Mouse (Mus musculus) kidney, postnatal 0 days (tissue): ENCODE results near the gene 6030445D17Rik. TPM values are rescaled to one million over a fixed set of nuclear protein-coding genes. Genes with fewer than 3 reads are reported as not detected.

Experiments
- ATAC-seq: fragments of 200-750 bp; cut with Nextera tagmentation; replicated peaks from 2 replicates; pipeline ENCODE4 v1.8.0; 2017; ENCODE audit warnings: low read depth, moderate number of reproducible peaks, moderate TSS enrichment, moderate library complexity; ENCODE audit not compliant: low FRiP score
- DNase-seq: peaks from one replicate; pipeline ENCODE4 v3.0.0-alpha.2; 2016; ENCODE audit warnings: low spot score
- H3K27ac ChIP-seq: fragments of 300-500 bp; sonication (generic); 2 replicates; pipeline ENCODE4 v1.5.1; 2014; ENCODE audit warnings: mild to moderate bottlenecking
- H3K27me3 ChIP-seq: fragments of 300-500 bp; sonication (generic); 2 replicates; pipeline ENCODE4 v1.6.1; 2014; ENCODE audit warnings: low read length, mixed read lengths; ENCODE audit not compliant: insufficient read depth
- H3K36me3 ChIP-seq: fragments of 300-500 bp; sonication (generic); 2 replicates; pipeline ENCODE4 v1.6.1; 2014; ENCODE audit warnings: low read length, mixed read lengths; ENCODE audit not compliant: insufficient read depth
- H3K4me1 ChIP-seq: fragments of 300-500 bp; sonication (generic); replicated peaks from 2 replicates; pipeline ENCODE4 v1.6.1; 2014; ENCODE audit warnings: antibody characterized with exemption, low read length, mixed read lengths; ENCODE audit not compliant: insufficient read depth
- H3K4me2 ChIP-seq: fragments of 300-500 bp; sonication (generic); 2 replicates; pipeline ENCODE4 v1.6.1; 2014; ENCODE audit warnings: mild to moderate bottlenecking, low read length, moderate library complexity, mixed read lengths
- H3K4me3 ChIP-seq: fragments of 300-500 bp; sonication (generic); replicated peaks from 2 replicates; pipeline ENCODE4 v1.5.1; 2014; ENCODE audit warnings: low read depth, low read length
- H3K9ac ChIP-seq: fragments of 300-500 bp; sonication (generic); 2 replicates; pipeline ENCODE4 v1.6.1; 2014; ENCODE audit warnings: low read depth, low read length
- H3K9me3 ChIP-seq: fragments of 300-500 bp; sonication (generic); replicated peaks from 2 replicates; pipeline ENCODE4 v1.6.1; 2016; ENCODE audit warnings: low read length, inconsistent platforms, mixed read lengths
- CTCF ChIP-seq: IDR thresholded peaks from 2 replicates; pipeline ENCODE4 v1.5.1; 2016; ENCODE audit warnings: antibody characterized with exemption, low read depth, mild to moderate bottlenecking, moderate library complexity
- WGBS: fragments of 180-500 bp; shearing (Covaris S2); extraction: QIAGEN DNeasy Blood & Tissue Kit; methylation state at CpG from one replicate; pipeline ENCODE4 v1.1.7; 2014; 5-methylcytosine and 5-hydroxymethylcytosine counted together
- polyA plus RNA-seq: library from polyadenylated mRNA; unstranded; fragments of >200 nt; fragmentation: Nextera tagmentation; extraction: Ambion mirVana; gene quantifications from 2 replicates; pipeline ENCODE4 v1.2.1, GENCODE M21; 2015

Gene 6030445D17Rik
- polyA plus RNA-seq, 1 experiment from 2014 or later: 0.55 TPM

DNA sequence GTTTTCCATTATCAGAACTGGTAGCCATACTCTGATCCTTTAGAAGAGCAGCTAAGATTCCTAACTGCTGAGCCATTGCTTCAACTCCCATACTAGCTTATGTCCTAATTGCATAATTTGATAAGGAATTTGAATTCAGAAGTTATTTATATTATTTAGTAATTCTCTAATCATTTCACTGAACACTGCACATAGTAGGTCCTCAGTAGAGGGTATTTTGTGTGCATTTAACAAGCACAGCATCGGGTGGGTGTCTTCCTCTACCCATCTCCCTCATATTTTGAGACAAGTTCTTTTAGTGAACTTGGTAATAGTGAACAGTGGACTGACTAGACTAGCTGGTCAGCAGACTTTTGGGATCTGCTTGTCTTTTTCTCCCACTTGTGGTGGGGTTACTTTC lies 14.6 kb downstream of the 6030445D17Rik start:
- Histone ChIP-seq H3K27me3 (no peaks in the 10 kb centered on the region), H3K27ac (no peak overlapping the region), H3K4me1 (peaks cover 14% of the 10 kb centered on the region; the same call in 1 of the 2 replicates), H3K4me3 (no peak overlapping the region), H3K9ac (no peak overlapping the region), H3K36me3 (no peaks in the 10 kb centered on the region), H3K9me3 (no peaks in the 10 kb centered on the region), H3K4me2 (no peak overlapping the region)
- WGBS: 89% methylated on average over 1 of the region's 1 CpGs
- DNase-seq (no peak), ATAC-seq (no peak)
- TF ChIP-seq CTCF: no peak

DNA sequence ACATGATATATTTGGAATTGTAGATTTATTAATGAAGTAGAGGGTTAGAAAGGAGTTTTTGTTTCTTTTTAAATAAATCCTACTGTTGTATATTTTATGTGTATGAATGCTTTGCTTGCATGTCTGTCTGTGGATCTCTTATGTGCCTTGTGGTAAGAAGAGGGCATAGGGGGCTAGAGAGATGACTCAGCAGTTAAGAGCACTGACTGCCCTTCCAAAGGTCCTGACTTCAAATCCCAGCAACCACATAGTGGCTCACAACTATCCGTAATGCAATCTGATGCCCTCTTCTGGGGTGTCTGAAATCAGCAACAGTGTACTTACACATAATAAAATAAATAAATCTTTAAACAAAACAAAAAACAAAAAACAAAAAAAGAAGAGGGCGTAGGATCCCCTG lies 24.5 kb downstream of the 6030445D17Rik start:
- Histone ChIP-seq H3K9ac (no peak overlapping the region), H3K27me3 (no peaks in the 10 kb centered on the region), H3K4me1 (no peaks in the 10 kb centered on the region), H3K9me3 (no peaks in the 10 kb centered on the region), H3K4me3 (no peak overlapping the region), H3K27ac (no peak overlapping the region), H3K36me3 (no peaks in the 10 kb centered on the region), H3K4me2 (no peak overlapping the region)
- ATAC-seq: no peak
- no peak for TF ChIP-seq CTCF
- 85% methylated on average over 2 of the region's 2 CpGs for WGBS
- no peak for DNase-seq

DNA sequence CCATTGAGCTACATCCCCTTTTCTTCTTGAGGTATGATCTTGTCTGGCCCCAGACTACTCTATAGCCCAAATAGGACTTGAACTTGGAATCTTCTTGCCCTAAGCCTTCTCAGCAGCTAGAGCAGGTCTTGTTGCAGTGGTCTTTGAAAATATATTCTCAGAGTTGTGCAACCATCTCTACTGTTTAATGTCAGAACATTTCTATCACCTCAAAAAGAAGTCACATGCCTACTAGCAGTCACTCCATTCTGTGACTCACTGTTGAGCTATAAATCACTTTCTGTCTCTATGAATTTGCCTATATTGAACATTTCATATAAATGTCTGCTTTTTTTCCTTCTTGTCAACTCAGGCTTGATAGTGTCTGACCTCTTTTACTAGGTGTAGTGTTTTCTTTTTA lies 33.9 kb downstream of the 6030445D17Rik start:
- H3K9ac ChIP-seq: no peak overlapping the region
- H3K4me2 ChIP-seq: no peak overlapping the region
- no peaks in the 10 kb centered on the region for H3K9me3 ChIP-seq
- no peak overlapping the region for H3K27ac ChIP-seq
- no peaks in the 10 kb centered on the region for H3K27me3 ChIP-seq
- H3K4me1 ChIP-seq: no peaks in the 10 kb centered on the region
- no peaks in the 10 kb centered on the region for H3K36me3 ChIP-seq
- H3K4me3 ChIP-seq: no peak overlapping the region
- ATAC-seq (no peak), DNase-seq (no peak)
- TF ChIP-seq CTCF: no peak

DNA sequence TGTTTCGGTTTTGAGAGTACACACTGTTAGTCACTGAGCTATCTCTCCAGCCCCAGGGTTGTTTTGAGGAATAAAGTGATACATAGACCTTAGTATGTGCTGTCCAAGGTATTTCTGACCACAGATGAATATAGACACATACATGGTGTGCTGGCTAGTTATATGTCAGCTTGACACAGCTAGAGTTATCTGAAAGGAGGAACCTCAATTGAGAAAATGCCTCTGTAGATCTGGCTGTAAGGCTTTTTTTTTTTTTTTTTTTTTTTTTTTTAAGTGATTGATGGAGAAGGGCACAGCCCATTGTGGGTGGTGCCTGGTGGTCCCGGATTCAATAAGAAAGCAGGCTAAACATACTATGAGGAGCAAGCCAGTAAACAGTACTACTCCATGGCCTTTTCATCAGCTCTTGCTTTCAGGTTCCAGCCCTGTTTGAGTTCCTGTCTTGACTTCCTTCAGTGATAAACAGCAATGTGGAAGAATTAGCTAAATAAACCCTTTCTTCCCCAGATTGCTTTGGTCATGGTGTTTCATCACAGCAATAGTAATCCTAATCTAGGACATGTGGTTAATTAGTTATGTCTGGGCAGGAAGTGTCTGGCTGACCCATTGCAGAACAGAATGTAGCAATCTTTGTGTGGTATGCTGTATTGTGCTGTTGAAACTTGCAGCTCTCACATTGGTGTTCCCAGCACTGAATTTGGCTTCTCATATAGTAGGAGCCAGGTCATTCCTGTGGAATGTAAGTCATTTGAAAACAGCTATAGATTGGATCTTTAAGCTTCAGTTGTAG lies 43.6 kb downstream of the 6030445D17Rik start:
- 44% methylated on average over 2 of the region's 2 CpGs for whole genome bisulfite sequencing
- no peak for TF ChIP-seq CTCF
- Histone ChIP-seq H3K27me3 (no peaks in the 10 kb centered on the region), H3K4me2 (no peak overlapping the region), H3K4me1 (0 out of 2 replicates have a peak, but pooled peaks cover 10% of the 10 kb centered on the region), H3K27ac (no peak overlapping the region), H3K9ac (no peak overlapping the region), H3K36me3 (no peaks in the 10 kb centered on the region), H3K9me3 (no peaks in the 10 kb centered on the region), H3K4me3 (no peak overlapping the region)
- DNase-seq (peak; percentile 20), ATAC-seq (no peak)

DNA sequence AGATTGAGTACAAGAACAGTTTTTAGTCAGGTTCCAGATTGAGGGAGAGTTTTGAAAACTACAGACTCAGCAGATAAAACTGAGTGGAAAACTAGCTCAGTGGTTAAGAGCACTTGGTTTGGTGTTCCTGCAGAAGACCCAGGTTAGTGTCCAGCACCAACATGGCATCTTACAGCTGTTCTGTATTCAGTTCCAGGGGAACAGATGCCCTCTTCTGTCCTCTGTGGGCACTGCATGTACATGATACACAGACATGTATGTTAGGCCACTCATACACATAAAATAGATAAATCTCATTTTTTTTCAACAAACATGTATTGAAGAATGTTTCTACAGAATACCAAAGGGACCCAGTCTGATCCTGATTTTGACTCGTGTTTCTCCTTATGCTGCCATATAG lies 47.8 kb downstream of the 6030445D17Rik start:
- DNase-seq: no peak
- no peaks in the 10 kb centered on the region for H3K27me3 ChIP-seq

DNA sequence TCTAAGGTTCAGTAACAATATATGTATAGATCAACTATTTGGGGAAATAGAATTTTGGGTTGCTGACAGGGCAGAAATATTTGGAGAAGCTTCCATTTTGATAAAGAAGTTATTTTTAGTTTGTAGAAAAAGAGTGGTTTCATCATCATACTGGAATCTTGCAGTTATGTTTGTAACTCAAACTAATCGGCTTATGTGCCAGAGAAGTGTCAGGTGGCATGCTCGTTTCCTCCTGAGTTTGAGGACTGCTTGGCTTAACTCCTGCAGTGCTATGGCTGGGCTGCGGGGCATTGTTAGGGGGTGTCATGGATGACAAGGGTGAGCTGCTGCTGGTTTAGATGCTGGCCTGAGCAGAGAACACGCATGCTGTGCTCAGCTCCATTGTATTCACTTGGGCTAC lies 49.7 kb downstream of the 6030445D17Rik start:
- no peak overlapping the region for H3K4me2 ChIP-seq
- WGBS: 45% methylated on average over 4 of the region's 4 CpGs
- H3K9me3 ChIP-seq: no peaks in the 10 kb centered on the region
- H3K27ac ChIP-seq: no peak overlapping the region
- peaks cover 3% of the 10 kb centered on the region; the same call in 1 of the 2 replicates for H3K4me1 ChIP-seq
- DNase-seq (no peak), ATAC-seq (no peak)
- no peaks in the 10 kb centered on the region for H3K27me3 ChIP-seq
- no peak for TF ChIP-seq CTCF
- H3K4me3 ChIP-seq: no peak overlapping the region
- H3K9ac ChIP-seq: no peak overlapping the region
- no peaks in the 10 kb centered on the region for H3K36me3 ChIP-seq

More for the DNA sequence above, 47.8 kb downstream of the 6030445D17Rik start:
- WGBS: 92% methylated on average over 1 of the region's 1 CpGs
- H3K36me3 ChIP-seq: no peaks in the 10 kb centered on the region
- no peak overlapping the region for H3K4me2 ChIP-seq
- no peak overlapping the region for H3K4me3 ChIP-seq
- H3K9ac ChIP-seq: no peak overlapping the region
- ATAC-seq: no peak
- H3K9me3 ChIP-seq: no peaks in the 10 kb centered on the region
- TF ChIP-seq CTCF: peak; percentile 58; the same call in 1 of the 2 replicates
- peaks cover 5% of the 10 kb centered on the region; the same call in 1 of the 2 replicates for H3K4me1 ChIP-seq
- no peak overlapping the region for H3K27ac ChIP-seq
